Mouse (Mus musculus): ENCODE measurements around the gene Hinfp.
A peak's percentile ranks its signal among the peaks of the same experiment; 100 is the strongest.
"Not testable (repeated sequence)": the region's sequence is repeated elsewhere in the genome, so short reads cannot be mapped to it uniquely, and the experiment has no call there.

The Hinfp gene

GRCm38 (mm10) chr9:44305466-44306079, at the start of gene Hinfp:
Gene Hinfp, minus strand, starts transcription at chr9:44305671.
- DNase-seq = peak; percentile 93

GRCm38 (mm10) chr9:44353142-44353541, 47.7 kb upstream of the Hinfp start:
- DNase-seq = no peak

- no peak for DNase-seq
Measured at GRCm38 (mm10) chr9:44352337-44352736, 46.9 kb upstream of the Hinfp start.

GRCm38 (mm10) chr9:44351396-44351795, 45.9 kb upstream of the Hinfp start:
- no peak for DNase-seq

GRCm38 (mm10) chr9:44348546-44348945, 43.1 kb upstream of the Hinfp start:
- DNase-seq = no peak

GRCm38 (mm10) chr9:44347621-44348020, 42.1 kb upstream of the Hinfp start:
- no peak for DNase-seq

- no peak for DNase-seq
Measured at GRCm38 (mm10) chr9:44347166-44347565, 41.7 kb upstream of the Hinfp start.

GRCm38 (mm10) chr9:44345570-44346433, 40.3 kb upstream of the Hinfp start:
- no peak for DNase-seq

GRCm38 (mm10) chr9:44343781-44344421, 38.4 kb upstream of the Hinfp start, which contains the start of gene Hmbs:
Gene Hmbs, minus strand, starts transcription at chr9:44344228.
- DNase-seq = peak; percentile 89

- no peak for DNase-seq
Measured at GRCm38 (mm10) chr9:44343290-44343689, 37.8 kb upstream of the Hinfp start.

- DNase-seq = no peak
Measured at GRCm38 (mm10) chr9:44342605-44343004, 37.1 kb upstream of the Hinfp start.

GRCm38 (mm10) chr9:44342173-44342572, 36.7 kb upstream of the Hinfp start:
- DNase-seq = no peak

GRCm38 (mm10) chr9:44341487-44341886, 36.0 kb upstream of the Hinfp start:
- DNase-seq = no peak

GRCm38 (mm10) chr9:44338574-44338973, 33.1 kb upstream of the Hinfp start:
- no peak for DNase-seq

- no peak for DNase-seq
Measured at GRCm38 (mm10) chr9:44337436-44338169, 32.1 kb upstream of the Hinfp start.

- DNase-seq = no peak
Measured at GRCm38 (mm10) chr9:44336964-44337363, 31.5 kb upstream of the Hinfp start.

GRCm38 (mm10) chr9:44336513-44336912, 31.0 kb upstream of the Hinfp start:
- not testable (repeated sequence) for DNase-seq

- DNase-seq = no peak
Measured at GRCm38 (mm10) chr9:44336093-44336406, 30.6 kb upstream of the Hinfp start.

- peak; percentile 49 for DNase-seq
Measured at GRCm38 (mm10) chr9:44335331-44336092, 30.0 kb upstream of the Hinfp start.

- peak; percentile 97 for DNase-seq
Measured at GRCm38 (mm10) chr9:44334396-44335330, 29.2 kb upstream of the Hinfp start, which contains the start of gene H2afx. Gene H2afx, plus strand, starts transcription at chr9:44334694.
